Mouse (Mus musculus) cerebellum, adult 9-10 months (tissue): ENCODE data around the gene Nod2.
"Not testable (repeated sequence)": the region's sequence is repeated elsewhere in the genome, so short reads cannot be mapped to it uniquely, and the experiment has no call there.

Experiments used
- DNase-seq: peaks from one replicate; pipeline ENCODE4 v3.0.0; 2022

Gene Nod2

DNA sequence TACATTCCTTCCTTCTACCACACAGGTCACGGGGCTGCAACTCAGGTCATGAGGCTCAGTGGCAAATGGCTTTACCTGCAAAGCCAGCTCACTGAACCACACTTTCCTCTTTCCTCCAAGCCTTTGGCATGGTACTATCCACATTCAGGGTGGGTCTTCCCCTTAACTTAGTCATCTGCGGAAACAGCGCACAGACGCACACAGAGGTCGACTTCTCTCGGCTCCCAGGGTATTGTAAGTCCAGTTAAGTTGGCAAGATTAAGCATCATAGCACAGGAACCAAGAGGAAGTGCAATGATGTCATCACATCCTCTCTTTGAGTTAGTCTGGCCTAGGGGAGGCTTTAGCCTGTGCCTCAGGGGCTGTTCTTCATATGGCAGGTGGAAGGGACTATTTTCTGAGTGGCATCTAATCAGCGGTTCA lies 13.8 kb upstream of the Nod2 start:
- DNase-seq = no peak

DNA sequence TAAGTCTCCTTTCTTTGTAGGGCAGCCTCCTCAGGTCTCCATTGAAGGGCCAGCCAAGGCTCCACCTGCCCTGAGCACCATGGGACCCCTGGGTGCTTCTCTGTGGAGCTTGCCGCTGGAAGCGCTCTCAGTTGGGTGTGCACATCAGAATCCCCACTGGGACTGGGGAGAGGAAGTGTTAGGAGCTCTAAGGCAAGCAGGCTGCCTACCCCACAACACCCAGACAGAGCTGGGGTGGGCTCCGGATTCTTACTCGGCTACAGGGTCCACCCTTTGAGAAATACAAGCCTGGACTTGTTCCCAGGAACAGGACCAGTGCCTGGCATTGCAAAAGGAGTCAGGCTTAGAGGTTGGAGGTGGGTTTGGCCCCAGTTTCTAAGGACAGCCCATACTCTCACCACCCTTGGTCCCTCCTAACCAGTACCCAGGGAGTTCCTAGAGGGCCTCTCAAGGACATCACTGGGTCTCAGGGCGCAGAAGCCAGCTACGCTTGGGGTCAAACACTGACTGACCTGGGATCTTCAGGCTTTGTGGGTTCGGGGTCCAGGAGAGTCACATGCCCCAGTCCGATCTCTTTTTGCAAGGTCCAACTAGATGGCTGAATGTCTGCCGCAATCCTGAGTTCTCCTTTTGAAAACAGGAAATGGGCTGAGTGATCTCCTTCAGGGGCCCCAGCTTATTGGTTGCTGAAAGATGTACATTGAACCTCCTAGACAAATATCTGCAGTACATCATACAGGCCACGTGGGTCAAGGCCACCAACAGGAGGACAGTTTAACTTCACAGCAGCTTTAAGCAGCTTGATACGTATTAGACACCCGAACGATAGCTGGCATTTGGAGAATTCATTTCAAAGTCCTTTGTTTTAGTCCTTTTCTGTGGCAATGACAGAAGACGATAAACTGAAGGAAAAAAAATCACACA lies 11.4 kb upstream of the Nod2 start, which contains the start of gene Snx20:
TSS of gene Snx20 (minus strand) at position 655 of the 924 bp plus-strand sequence.
- no peak for DNase-seq

DNA sequence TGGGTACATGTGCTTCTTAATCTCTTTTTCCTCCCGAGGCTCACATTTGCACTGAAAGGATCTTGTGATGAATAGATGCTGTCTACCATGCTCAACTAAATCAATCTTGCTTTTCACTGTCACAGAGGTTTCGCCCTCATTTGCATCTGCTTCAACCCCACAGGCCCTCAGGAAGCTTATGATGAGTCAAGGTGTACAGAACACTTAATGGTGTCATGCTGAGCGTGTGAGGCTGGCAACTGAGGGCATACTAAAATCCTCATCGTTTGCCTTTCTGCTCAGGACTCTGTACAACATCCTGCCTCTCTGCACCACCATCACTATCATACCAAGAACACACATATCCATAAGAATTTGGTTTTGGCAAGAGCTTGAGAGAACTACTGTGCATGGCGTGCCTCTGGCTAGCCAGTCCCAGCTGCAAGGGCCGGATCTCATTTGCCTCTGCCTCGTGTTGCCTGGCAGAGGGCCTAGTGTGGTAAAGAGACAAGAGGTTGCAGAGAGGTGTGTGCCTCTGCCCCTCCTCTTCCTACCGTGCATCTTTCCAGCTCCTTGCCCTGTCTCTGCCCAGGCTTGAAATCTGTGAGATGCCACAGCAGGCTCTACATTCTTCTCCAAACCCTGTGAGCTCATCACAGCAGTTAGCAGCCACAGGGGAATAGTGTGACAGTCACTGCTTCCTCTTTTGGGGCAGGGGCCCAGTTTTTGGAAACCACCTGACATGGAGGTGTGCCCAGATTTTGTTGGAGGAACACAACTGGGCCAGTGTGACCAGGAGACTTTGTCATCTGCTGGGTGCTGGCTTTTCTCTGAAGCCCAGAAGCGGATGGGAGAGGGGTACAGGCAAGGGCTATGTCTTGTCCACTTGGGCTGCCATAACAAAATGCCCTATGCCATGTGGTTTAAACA lies 9.8 kb upstream of the Nod2 start:
- DNase-seq = no peak

DNA sequence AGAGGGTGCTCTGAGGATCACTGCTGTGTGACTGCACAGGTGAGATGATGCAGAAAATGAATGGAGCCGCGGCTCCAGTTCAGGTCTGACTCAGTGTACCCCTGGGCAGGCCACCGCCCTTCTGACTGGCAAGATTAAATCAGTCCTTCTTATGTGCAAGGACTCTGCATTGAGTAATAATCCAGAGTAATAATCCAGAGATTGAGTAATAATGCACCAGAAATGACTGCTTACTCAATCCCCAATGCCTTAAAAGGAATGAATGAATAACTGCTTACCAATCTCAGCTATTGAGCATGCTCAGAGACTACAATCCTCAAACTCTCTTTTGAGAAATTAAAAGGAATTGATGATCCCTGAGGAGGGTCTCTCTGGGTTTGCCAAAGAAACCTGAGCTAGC lies 8.2 kb upstream of the Nod2 start:
- DNase-seq = no peak

DNA sequence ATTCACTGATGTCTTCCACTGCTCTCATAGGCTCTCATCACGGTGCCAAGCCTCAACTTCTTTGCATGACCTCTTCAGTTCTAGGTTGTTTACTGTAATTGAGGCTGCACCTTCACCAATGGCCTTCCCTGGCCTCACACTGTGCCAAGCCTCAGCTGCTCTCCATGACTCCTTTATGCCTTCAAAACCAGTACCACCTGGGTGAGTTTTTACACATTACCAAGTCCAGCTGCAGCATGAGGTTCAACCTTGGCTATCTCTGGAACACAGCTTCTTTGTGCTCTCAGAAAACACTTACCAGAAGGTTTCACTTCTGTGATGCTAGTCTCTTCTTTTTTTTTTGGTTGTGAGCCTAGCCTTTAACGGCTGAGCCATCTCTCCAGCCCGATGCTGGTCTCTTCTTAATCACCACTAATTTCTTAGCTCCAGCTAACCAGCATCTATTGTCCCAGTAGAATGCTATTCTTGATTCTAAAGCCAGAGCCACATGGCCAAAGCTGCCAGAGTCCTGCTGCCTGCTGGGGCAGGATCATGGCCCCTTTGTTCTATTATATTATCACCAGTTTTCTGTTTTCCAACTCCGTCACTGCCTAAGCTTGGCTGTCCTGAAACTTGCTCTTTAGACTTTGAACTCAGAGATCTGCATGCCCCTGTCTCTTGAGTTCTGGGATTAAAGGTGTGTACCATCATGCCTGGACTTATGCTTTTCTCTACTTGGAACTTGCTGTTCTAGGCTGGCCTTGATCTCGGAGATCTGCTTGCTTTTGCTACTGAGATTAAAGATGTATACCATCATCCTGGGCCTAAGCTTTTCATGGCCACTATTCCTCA lies 4.2 kb upstream of the Nod2 start:
- DNase-seq = no peak

DNA sequence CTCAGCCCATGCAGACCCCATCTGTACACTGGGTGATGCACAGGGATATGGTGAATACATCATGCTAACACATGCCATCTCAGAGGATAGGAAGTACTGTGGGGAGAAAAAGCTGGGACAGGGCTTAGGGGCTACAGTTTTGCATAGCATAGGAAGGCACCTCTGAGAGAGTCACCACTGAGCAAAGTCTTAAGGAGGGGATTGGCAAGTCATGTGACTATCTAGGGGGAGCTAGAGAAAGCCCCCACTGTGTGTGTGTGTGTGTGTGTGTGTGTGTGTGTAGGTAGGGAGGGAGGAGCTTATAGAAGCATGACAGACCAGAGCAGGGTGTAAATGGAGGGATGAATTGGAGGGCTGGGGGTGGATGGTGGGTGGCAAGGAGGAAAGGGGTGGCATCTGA lies 1.2 kb downstream of the Nod2 start:
- no peak for DNase-seq

DNA sequence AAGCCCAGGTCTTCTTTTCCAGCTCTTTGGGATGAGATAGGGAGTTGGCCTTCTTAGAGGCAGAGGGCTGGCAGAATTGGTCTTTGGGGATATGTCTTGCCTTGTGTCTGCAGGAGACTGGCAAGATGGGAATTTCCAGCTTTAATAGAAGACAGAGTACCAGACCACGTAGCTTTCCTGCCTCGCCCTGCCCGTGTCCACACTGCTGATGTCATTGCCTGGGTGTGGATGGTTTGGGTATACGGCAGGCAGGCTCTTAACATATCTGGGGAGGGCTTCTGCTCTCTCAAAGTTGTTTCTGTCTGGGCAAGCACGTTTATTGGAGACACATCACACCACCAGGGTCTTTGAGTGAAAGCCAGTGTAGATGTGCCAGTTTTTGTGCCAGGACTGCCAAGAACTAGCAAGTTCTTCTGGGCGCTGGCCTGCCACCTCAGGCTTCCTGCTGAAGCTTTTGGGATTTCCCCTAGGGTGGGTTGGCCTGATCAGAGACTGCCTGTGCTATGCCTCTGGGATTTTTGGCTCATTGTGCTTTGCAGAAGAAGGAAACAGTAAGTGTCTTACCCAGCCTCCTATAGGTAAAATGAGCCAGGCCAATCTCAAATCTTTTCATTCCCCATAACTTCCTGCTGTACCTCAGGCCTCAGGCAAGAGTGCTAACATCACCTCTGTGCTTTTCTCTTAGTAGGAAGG lies 3.0 kb downstream of the Nod2 start:
- DNase-seq = no peak

DNA sequence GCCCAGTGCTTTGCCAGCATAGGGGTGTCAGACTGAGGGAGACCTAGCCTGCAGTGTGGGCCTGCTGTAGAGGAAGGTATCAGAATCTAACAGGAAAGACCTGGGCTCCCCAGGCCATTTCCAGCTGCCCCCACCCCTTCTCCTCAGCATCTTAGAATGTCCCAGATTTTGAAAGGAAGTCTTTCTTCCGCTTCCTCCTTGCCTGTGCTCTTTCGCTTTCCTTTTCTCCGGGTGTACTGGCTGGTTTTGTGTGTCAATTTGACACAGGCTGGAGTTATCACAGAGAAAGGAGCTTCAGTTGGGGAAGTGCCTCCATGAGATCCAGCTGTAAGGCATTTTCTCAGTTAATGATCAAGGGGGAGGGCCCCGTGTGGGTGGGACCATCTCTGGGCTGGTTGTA lies 4.0 kb downstream of the Nod2 start:
- DNase-seq = not testable (repeated sequence)

DNA sequence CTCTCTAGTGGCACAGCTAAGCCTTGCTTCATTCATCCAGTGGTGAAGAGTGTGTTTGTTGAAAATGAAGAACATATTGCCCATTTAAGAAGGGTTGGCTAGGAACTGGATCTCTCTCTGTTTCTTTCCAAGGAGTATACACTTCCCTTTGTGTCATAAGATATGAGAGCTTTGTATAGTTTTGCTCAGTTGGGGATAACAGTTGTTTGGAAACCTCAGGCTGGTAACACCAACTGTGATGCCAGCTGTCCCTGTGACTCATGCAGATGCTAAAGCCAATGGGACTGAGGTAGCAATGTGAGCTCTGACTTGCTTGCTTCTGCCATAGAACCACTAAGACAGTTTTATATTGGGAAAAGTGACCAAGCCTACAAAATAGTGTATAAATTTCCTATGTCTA lies 8.2 kb downstream of the Nod2 start:
- no peak for DNase-seq

DNA sequence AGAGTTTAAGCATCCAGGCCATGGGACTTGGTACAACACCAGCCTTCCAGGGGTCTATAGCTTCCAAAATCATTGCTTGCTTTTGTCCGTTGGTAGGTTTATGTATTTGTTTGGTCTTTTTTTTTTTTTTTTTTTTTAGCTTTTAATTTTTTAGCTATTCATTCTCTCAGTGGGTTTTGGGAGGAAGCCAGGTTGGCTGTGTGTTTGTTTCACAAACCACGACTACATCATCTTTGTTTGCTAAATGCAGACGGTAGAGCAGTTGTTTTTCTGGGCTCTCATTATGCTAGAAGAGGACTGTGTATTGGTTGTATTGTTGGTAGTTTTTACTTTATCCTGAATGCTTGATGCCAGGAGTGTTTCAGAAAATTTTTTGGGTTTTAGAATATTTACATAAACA lies 12.8 kb downstream of the Nod2 start:
- no peak for DNase-seq

DNA sequence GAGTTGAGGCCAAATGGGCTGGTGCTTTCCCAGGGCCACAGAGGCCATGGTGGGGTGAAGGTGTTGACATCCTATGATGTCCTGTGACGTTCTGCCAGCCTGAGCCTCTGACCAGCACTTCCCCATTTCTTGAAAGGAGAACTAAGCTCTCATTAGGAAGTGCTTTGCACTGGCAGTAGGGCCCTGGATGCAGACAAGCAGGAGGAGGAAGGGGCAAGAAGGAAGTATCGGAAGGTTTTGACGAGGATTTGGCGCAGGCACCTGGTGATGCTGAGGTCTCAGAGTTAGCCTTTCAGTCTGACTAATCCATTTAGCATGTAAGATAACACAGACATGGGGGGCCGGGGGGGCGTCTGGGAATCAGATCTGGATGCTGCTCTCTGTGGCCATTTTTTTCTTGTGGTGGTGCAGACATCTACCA lies 15.3 kb downstream of the Nod2 start:
- DNase-seq = no peak

DNA sequence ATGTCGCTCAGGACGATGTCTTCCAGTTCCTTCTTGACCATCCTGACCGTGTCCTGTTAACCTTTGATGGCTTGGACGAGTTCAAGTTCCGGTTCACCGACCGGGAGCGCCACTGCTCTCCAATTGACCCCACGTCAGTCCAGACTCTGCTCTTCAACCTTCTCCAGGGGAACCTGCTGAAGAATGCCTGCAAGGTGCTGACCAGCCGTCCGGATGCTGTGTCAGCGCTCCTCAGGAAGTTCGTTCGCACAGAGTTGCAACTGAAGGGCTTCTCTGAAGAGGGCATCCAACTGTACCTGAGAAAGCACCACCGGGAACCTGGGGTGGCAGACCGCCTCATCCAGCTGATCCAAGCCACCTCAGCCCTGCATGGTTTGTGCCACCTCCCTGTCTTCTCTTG lies 17.0 kb downstream of the Nod2 start:
- DNase-seq = no peak

DNA sequence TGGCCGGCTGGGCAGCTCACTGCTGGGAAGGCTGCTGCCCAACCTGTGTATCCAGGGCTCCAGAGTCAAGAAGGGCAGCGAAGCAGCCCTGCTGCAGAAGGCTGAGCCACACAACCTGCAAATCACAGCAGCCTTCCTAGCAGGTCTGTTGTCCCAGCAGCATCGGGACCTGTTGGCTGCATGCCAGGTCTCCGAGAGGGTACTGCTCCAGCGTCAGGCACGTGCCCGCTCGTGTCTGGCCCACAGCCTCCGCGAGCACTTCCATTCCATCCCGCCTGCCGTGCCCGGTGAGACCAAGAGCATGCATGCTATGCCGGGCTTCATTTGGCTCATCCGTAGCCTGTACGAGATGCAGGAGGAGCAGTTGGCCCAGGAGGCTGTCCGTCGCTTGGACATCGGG lies 17.8 kb downstream of the Nod2 start:
- DNase-seq = peak; percentile 71

DNA sequence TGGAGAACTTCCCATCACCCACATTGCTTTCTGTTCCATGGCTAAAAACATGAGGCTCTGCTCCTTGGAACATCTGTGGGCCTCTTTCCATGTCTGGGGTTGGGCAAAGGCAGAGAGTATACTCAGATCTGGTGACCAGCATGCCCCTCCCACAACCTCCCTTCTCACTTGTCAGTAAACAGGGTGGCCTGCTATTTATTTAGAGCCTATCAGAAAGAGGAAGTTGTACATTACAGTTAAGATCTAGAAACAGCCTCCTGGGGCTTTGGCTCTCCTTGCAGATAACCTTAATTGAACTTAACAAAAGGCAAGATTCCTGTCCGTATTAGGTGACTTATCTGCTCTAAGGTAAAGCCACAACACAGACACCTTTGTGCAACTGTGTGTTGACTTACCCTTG lies 19.3 kb downstream of the Nod2 start:
- no peak for DNase-seq

DNA sequence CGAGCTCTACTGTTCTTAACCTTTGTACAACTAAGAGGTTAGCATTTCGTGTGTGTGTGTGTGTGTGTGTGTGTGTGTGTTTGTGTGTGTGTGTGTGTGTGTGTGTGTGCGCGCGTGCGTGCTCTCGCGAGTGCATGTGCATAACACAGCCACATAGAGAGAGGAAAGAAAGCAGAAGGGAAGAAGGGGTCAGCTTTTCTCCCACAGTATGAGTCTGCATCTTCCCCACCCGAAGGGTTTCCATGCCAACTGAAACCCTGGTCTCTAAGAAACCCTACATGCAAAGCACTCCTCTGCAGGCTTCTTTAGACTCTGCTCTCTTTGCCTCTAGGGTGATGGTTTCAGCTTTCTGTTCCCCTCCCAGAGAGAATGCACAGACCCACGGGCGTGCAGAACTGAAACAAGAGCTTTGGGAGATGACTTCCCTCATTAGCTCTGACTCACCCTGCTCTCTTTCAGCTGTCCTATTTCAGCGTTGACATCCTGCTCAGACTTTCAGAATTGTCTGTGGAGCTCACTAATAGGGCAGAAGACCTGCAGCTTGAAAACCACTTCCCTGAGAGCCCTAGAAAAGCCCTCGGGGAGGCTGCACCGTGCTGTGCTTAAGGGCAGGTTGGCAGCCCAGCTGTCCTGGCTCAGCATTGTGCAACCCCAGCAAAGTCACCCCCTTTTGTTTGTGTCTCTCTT lies 21.4 kb downstream of the Nod2 start:
- DNase-seq = no peak

DNA sequence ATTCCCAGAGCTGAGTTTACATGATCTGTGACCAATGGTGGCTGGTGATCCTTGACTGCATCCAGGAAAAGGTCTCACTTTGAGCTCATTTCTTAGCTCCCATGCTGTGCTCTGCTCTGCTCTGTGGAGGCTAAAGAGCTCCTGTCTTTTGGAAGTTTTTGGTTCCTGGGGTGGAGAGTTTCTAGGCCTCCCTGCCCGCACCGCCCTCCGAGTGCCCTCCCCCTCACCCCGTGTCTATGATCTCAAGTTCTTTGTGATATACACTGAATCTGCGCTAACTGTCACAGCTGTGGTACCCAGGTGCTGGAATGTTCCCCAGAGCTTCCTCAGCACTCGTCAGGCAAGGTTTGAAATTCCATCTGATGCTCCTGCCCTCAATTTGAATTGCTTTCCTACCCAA lies 23.7 kb downstream of the Nod2 start:
- DNase-seq = no peak

DNA sequence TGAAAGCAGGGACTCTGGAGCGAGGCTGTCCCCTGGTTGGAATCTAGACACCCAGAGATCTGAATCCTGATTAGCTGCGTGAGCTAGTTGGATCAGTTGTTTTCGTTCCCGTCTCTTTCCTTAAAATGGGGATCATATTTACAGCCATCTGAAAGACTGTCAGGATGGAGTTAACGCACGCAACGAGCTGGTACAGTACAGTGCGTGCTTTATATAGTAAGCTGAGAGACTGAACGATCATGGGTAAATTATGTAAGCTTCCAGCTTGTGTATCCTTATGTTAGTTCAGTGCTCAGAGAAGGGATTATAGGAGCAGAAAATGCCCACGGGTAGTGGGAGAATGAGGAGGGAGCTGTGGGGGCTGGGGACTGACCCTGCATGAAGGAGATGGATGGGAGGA lies 24.5 kb downstream of the Nod2 start:
- DNase-seq = no peak

DNA sequence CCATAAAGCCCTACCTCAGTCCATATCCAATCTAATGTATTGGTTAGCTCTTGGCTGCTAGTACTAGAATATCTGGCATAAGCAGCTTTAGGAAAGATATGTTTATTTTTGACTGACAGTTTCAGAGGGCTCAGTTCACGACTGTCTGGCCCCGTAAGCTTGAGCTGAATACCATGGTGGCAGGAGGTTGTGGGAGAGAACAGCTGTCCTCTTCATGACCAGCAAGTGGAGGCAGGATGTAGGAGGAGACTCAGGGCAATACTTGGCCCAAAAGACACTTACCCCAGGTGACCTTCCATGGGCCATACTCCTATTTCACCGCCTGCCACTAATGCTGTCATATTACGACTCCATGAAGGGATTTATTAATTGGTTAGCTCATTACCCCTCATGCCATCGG lies 26.7 kb downstream of the Nod2 start:
- no peak for DNase-seq

DNA sequence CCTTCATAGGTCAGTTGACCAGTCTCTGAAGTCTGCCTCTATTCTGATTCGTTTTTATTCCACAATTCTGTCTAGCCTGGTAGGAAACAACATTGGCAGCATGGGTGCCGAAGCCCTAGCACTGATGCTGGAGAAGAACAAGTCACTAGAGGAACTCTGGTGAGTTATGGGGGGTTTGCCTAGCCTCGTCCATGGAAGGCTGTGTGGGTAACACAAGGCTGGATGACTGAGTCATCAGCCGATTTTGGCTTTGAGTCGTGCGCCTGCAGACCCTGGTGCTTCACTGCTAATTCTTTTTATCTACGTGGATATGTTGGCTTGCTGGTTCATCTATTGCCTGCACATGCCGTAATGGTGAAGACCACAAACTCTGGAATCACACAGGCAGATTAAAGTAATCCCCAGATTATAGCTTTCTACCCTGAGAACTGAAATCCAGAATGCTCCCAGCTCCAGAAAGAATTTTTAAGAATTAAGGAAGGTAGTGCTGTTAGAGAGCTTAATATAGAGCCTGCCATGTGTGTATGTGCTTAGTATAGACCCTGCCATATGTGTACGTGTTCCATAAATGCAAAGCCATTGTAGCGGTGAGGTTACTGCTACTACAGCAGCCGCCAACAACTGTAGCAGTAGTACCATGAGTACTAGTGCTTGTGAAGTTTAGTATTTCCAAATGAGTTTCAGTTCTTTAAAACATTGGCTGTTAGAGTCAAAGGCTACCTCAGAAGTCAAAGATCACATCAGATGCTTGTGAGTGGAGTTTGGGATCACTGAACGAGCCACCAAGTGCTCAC lies 28.5 kb downstream of the Nod2 start:
- DNase-seq = no peak

DNA sequence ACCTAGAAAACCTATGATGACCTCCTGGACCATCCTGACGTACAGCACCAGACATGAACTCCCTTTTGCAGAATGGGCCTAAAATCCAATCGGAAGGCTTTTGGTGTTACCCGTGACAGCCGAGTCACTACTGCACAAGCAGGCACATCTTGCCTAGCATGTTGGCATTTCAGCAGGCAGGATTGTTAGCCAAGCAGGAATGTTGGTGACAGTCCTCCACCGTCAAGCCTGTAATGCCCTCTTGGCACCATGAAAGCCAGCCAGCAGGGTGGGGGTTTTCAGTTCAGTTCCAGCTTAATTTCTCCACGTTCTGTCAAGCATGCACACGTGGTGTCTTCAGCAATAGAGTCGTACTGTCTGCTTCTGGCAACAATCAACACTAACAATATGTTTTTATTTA lies 30.0 kb downstream of the Nod2 start:
- no peak for DNase-seq

DNA sequence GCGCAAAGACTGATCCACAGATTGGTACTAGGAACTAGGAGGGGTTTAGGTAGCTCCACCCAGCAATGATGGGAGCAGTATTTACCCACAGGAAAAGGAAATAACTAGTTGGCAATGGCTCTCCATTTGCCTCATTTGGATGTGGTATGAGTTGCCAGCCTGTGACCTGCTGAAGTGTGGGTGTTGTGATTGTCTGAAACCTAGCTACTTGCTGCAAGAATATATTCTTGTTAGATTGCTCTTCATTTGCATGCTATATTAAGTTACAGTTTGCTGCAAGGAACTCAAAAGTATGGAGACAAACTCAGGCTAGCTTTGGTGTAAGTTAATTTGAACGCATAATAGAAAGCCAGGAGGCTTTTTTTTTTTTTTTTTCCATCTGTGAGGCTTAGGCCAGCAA lies 33.5 kb downstream of the Nod2 start:
- no peak for DNase-seq
